Mouse (Mus musculus) ES-Bruce4 (cell line): ENCODE measurements around the gene Sec11a. TPM values are rescaled to one million over a fixed set of nuclear protein-coding genes. Genes with fewer than 3 reads are reported as not detected.

Experiments used
- H3K27ac ChIP-seq: 2 replicates; pipeline ENCODE4 v1.5.1; 2012; ENCODE audit warnings: low read length, inconsistent platforms; ENCODE audit not compliant: insufficient read depth
- H3K27me3 ChIP-seq: 2 replicates; pipeline ENCODE4 v1.6.1; 2012; ENCODE audit warnings: mild to moderate bottlenecking, low read length, inconsistent platforms; ENCODE audit not compliant: control insufficient read depth, poor library complexity, insufficient read depth, severe bottlenecking
- H3K36me3 ChIP-seq: 2 replicates; pipeline ENCODE4 v1.6.1; 2012; ENCODE audit warnings: inconsistent platforms, mild to moderate bottlenecking, low read length, moderate library complexity; ENCODE audit not compliant: control insufficient read depth, poor library complexity, insufficient read depth, severe bottlenecking
- H3K4me1 ChIP-seq: one replicate; pipeline ENCODE4 v1.8.1; 2011; ENCODE audit warnings: low read length; ENCODE audit not compliant: control insufficient read depth, insufficient read depth
- H3K4me3 ChIP-seq: 2 replicates; pipeline ENCODE4 v1.5.1; 2011; ENCODE audit warnings: low read depth, mild to moderate bottlenecking, low read length
- H3K9ac ChIP-seq: 2 replicates; pipeline ENCODE4 v1.6.1; 2012; ENCODE audit warnings: low read depth, mild to moderate bottlenecking, inconsistent platforms; ENCODE audit not compliant: poor library complexity, severe bottlenecking
- H3K9me3 ChIP-seq: replicated peaks from 2 replicates; pipeline ENCODE4 v1.6.1; 2012; ENCODE audit warnings: mild to moderate bottlenecking, low read length, inconsistent platforms; ENCODE audit not compliant: control insufficient read depth, poor library complexity, insufficient read depth, severe bottlenecking
- CTCF ChIP-seq: IDR thresholded peaks from one replicate; pipeline ENCODE4 v1.8.1; 2011; ENCODE audit warnings: low read depth, low read length
- EP300 ChIP-seq: IDR thresholded peaks from 2 replicates; pipeline ENCODE4 v1.6.1; 2011; ENCODE audit warnings: low read depth, low read length; ENCODE audit not compliant: insufficient read depth
- POLR2A ChIP-seq: IDR thresholded peaks from one replicate; pipeline ENCODE4 v1.8.1; 2011; ENCODE audit warnings: low read length; ENCODE audit not compliant: insufficient read depth
- polyA plus RNA-seq: library from polyadenylated mRNA; stranded (reverse); fragments of >200 nt; gene quantifications from 2 replicates; pipeline ENCODE4 v1.2.4, GENCODE M21; 2011; ENCODE audit warnings: low read depth; ENCODE audit not compliant: missing spikeins, insufficient read depth, insufficient read length

Sec11a gene
- polyA plus RNA-seq, 1 experiment: 121 TPM

DNA sequence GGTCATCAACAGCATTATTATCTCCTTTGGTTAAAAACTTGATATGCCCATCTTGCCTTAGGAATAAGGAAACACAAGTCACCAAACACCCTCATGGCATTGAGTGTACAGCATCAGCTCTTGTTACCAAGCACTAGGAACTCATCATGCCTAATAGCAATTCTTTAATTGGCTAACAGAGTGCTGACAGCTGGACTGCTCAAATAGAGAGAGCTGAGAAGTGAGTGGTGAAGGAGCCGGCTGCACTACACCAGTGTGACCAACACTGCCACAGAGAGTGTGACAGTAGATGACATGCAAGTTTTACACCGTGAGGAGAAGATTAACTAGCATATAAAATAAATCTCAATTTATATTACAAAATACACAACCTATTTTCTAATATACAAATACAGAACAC, 24.4 kb downstream of the Sec11a start:
- H3K9me3 ChIP-seq: peaks cover 18% of the 10 kb centered on the region
- TF ChIP-seq EP300 (no peak), POLR2A (no peak), CTCF (no peak)
- H3K27ac ChIP-seq: no peak overlapping the region
- H3K36me3 ChIP-seq: peaks cover 40% of the 10 kb centered on the region
- no peak overlapping the region for H3K9ac ChIP-seq
- H3K4me3 ChIP-seq: no peak overlapping the region
- no peaks in the 10 kb centered on the region for H3K27me3 ChIP-seq
- no peaks in the 10 kb centered on the region for H3K4me1 ChIP-seq

- Histone ChIP-seq H3K4me1 (no peaks in the 10 kb centered on the region), H3K36me3 (peaks cover 47% of the 10 kb centered on the region), H3K27me3 (no peaks in the 10 kb centered on the region), H3K9me3 (peaks cover 18% of the 10 kb centered on the region), H3K27ac (no peak overlapping the region), H3K9ac (no peak overlapping the region), H3K4me3 (no peak overlapping the region)
- TF ChIP-seq CTCF (no peak), POLR2A (no peak), EP300 (no peak)
These were observed 28.0 kb downstream of the Sec11a start for GRCm38 (mm10) chr7:80919647-80920008.

GRCm38 (mm10) chr7:80918982-80919646, 28.5 kb downstream of the Sec11a start:
- no peak overlapping the region for H3K27ac ChIP-seq
- no peaks in the 10 kb centered on the region for H3K27me3 ChIP-seq
- H3K36me3 ChIP-seq: peaks cover 46% of the 10 kb centered on the region
- H3K4me1 ChIP-seq: no peaks in the 10 kb centered on the region
- peaks cover 18% of the 10 kb centered on the region for H3K9me3 ChIP-seq
- TF ChIP-seq POLR2A (no peak), CTCF (no peak), EP300 (no peak)
- H3K9ac ChIP-seq: no peak overlapping the region
- no peak overlapping the region for H3K4me3 ChIP-seq

GRCm38 (mm10) chr7:80917916-80918465, 29.6 kb downstream of the Sec11a start:
- no peaks in the 10 kb centered on the region for H3K4me1 ChIP-seq
- TF ChIP-seq EP300 (no peak), POLR2A (no peak), CTCF (no peak)
- no peak overlapping the region for H3K9ac ChIP-seq
- no peaks in the 10 kb centered on the region for H3K27me3 ChIP-seq
- H3K9me3 ChIP-seq: peaks cover 13% of the 10 kb centered on the region
- no peak overlapping the region for H3K27ac ChIP-seq
- H3K4me3 ChIP-seq: no peak overlapping the region
- H3K36me3 ChIP-seq: peaks cover 44% of the 10 kb centered on the region

DNA sequence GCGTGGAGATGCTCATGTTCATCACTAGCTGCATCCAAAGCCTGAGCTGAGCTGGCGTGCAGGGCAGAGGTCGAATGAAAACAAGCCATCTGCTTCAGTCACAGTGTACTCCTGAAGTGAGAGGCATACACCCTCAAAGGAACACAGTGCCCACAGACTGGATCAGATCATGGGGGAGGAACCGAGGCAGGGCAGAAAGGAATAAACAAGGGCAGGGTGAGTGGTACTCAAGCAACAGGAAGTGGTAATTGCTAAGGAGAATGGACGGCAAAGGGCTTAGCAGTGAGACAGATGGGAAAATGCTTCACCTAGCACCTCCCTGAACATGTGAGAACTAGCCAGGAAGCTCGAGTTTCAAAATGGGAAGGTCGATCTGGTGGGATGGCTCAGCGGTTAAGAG, 35.1 kb downstream of the Sec11a start:
- Histone ChIP-seq H3K4me1 (peaks cover 4% of the 10 kb centered on the region), H3K27me3 (no peaks in the 10 kb centered on the region), H3K9me3 (no peaks in the 10 kb centered on the region), H3K36me3 (peaks cover 31% of the 10 kb centered on the region), H3K9ac (no peak overlapping the region), H3K4me3 (no peak overlapping the region), H3K27ac (peak overlapping the region; percentile 48)
- TF ChIP-seq CTCF (no peak), EP300 (no peak), POLR2A (no peak)

DNA sequence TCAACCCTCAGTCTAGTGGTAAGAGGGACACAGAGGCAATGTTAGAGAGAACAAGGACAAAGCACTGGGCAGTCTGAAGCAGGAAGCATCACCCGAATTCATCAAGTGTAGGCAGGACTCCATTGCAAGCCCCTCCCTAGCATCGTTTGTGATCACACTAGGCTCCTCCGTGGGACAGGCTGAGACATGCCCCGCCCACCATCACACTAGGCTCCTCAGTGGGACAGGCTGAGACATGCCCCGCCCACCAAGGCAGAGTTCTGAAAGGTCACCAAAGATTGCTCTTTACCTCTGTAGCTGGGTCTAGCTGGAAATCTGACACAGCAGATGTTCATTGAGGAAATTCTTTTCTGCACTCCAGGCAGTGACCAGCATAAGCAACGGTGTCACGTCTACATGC, 36.5 kb downstream of the Sec11a start:
- Histone ChIP-seq H3K4me1 (peaks cover 4% of the 10 kb centered on the region), H3K36me3 (peaks cover 19% of the 10 kb centered on the region), H3K9me3 (no peaks in the 10 kb centered on the region), H3K4me3 (no peak overlapping the region), H3K27ac (peak overlapping the region; percentile 46; the same call in 1 of the 2 replicates), H3K27me3 (no peaks in the 10 kb centered on the region), H3K9ac (no peak overlapping the region)
- TF ChIP-seq CTCF (no peak), EP300 (no peak), POLR2A (no peak)
